Mouse (Mus musculus) kidney, embryonic 14.5 days (tissue): ENCODE results near the gene Gm9833. TPM values are rescaled to one million over a fixed set of nuclear protein-coding genes. Genes with fewer than 3 reads are reported as not detected.
"Not testable (repeated sequence)": the region's sequence is repeated elsewhere in the genome, so short reads cannot be mapped to it uniquely, and the experiment has no call there.

Experiments
- ATAC-seq: fragments of 200-750 bp; cut with Nextera tagmentation; 2 replicates; pipeline ENCODE4 v1.8.0; 2017; ENCODE audit warnings: moderate number of reproducible peaks, mild to moderate bottlenecking, moderate TSS enrichment, moderate library complexity; ENCODE audit not compliant: low FRiP score, low TSS enrichment
- H3K27ac ChIP-seq: fragments of 300-500 bp; sonication (generic); 2 replicates; pipeline ENCODE4 v1.5.1; 2014; ENCODE audit warnings: low read depth, mild to moderate bottlenecking, low read length, moderate library complexity, mixed read lengths
- H3K27me3 ChIP-seq: fragments of 300-500 bp; sonication (generic); 2 replicates; pipeline ENCODE4 v1.6.1; 2014; ENCODE audit warnings: mild to moderate bottlenecking, low read length; ENCODE audit not compliant: control insufficient read depth, insufficient read depth
- H3K36me3 ChIP-seq: fragments of 300-500 bp; sonication (generic); 2 replicates; pipeline ENCODE4 v1.6.1; 2014; ENCODE audit warnings: low read length, mixed read lengths; ENCODE audit not compliant: control insufficient read depth, insufficient read depth
- H3K4me1 ChIP-seq: fragments of 300-500 bp; sonication (generic); 2 replicates; pipeline ENCODE4 v1.6.1; 2014; ENCODE audit warnings: low read length, mixed read lengths; ENCODE audit not compliant: control insufficient read depth, insufficient read depth
- H3K4me2 ChIP-seq: fragments of 300-500 bp; sonication (generic); replicated peaks from 2 replicates; pipeline ENCODE4 v1.6.1; 2014; ENCODE audit warnings: low read depth, mild to moderate bottlenecking, low read length
- H3K4me3 ChIP-seq: fragments of 300-500 bp; sonication (generic); 2 replicates; pipeline ENCODE4 v1.5.1; 2014; ENCODE audit warnings: mild to moderate bottlenecking, low read length
- H3K9ac ChIP-seq: fragments of 300-500 bp; sonication (generic); 2 replicates; pipeline ENCODE4 v1.6.1; 2014; ENCODE audit warnings: low read depth, mild to moderate bottlenecking, low read length, moderate library complexity
- H3K9me3 ChIP-seq: fragments of 300-500 bp; sonication (generic); 2 replicates; pipeline ENCODE4 v1.6.1; 2016; ENCODE audit warnings: low read length; ENCODE audit not compliant: control insufficient read depth
- WGBS: fragments of 180-500 bp; shearing (Covaris S2); extraction: QIAGEN DNeasy Blood & Tissue Kit; methylation state at CpG from one replicate; pipeline ENCODE4 v1.1.7; 2014; 5-methylcytosine and 5-hydroxymethylcytosine counted together
- polyA plus RNA-seq: library from polyadenylated mRNA; unstranded; fragments of >200 nt; fragmentation: Nextera tagmentation; extraction: Ambion mirVana; gene quantifications from 2 replicates; pipeline ENCODE4 v1.2.1, GENCODE M21; 2014

The Gm9833 gene
- polyA plus RNA-seq: 1.4 and 4.0 TPM in 2 replicates

GRCm38 (mm10) chr3:10087994-10088393 is at the start of gene Gm9833:
Gene Gm9833 (plus strand): TSS chr3:10088110.
- not testable (repeated sequence) for H3K4me1 ChIP-seq
- 31% methylated on average over 26 of the region's 38 CpGs for WGBS
- peak within 1 kb of the TSS; percentile 25; the same call in 1 of the 2 replicates for H3K4me2 ChIP-seq

GRCm38 (mm10) chr3:10070070-10070469 is 17.8 kb upstream of the Gm9833 start:
- Histone ChIP-seq H3K9ac (no peak overlapping the region), H3K27ac (no peak overlapping the region), H3K4me1 (no peaks in the 10 kb centered on the region), H3K27me3 (no peaks in the 10 kb centered on the region), H3K9me3 (no peaks in the 10 kb centered on the region), H3K36me3 (no peaks in the 10 kb centered on the region), H3K4me3 (no peak overlapping the region), H3K4me2 (no peak overlapping the region)
- ATAC-seq: no peak

More at GRCm38 (mm10) chr3:10087994-10088393, at the start of gene Gm9833:
- H3K27me3 ChIP-seq, ATAC-seq, H3K36me3 ChIP-seq, H3K4me3 ChIP-seq, H3K9ac ChIP-seq, H3K9me3 ChIP-seq, H3K27ac ChIP-seq: not testable (repeated sequence)

GRCm38 (mm10) chr3:10075826-10076225 is 12.1 kb upstream of the Gm9833 start:
- H3K4me2 ChIP-seq: no peak overlapping the region
- H3K27ac ChIP-seq: no peak overlapping the region
- H3K9ac ChIP-seq: no peak overlapping the region
- no peaks in the 10 kb centered on the region for H3K36me3 ChIP-seq
- no peaks in the 10 kb centered on the region for H3K4me1 ChIP-seq
- no peaks in the 10 kb centered on the region for H3K9me3 ChIP-seq
- no peak overlapping the region for H3K4me3 ChIP-seq
- no peak for ATAC-seq
- no peaks in the 10 kb centered on the region for H3K27me3 ChIP-seq

- ATAC-seq: no peak
- H3K9ac ChIP-seq: no peak overlapping the region
- H3K4me2 ChIP-seq: no peak overlapping the region
- 75% methylated on average over 6 of the region's 6 CpGs for WGBS
- H3K27me3 ChIP-seq: no peaks in the 10 kb centered on the region
- H3K4me3 ChIP-seq: no peak overlapping the region
- no peaks in the 10 kb centered on the region for H3K9me3 ChIP-seq
- H3K36me3 ChIP-seq: no peaks in the 10 kb centered on the region
- no peak overlapping the region for H3K27ac ChIP-seq
- H3K4me1 ChIP-seq: no peaks in the 10 kb centered on the region
Measured at GRCm38 (mm10) chr3:10077096-10077841, 10.6 kb upstream of the Gm9833 start.

- H3K27me3 ChIP-seq: no peaks in the 10 kb centered on the region
- no peak overlapping the region for H3K27ac ChIP-seq
- H3K4me1 ChIP-seq: no peaks in the 10 kb centered on the region
- no peak overlapping the region for H3K4me3 ChIP-seq
- no peak overlapping the region for H3K9ac ChIP-seq
- H3K9me3 ChIP-seq: no peaks in the 10 kb centered on the region
- H3K36me3 ChIP-seq: no peaks in the 10 kb centered on the region
- ATAC-seq: no peak
- H3K4me2 ChIP-seq: no peak overlapping the region
- whole genome bisulfite sequencing: 89% methylated on average over 2 of the region's 2 CpGs
Measured at GRCm38 (mm10) chr3:10078113-10078512, 9.8 kb upstream of the Gm9833 start.

GRCm38 (mm10) chr3:10081336-10081735 is 6.6 kb upstream of the Gm9833 start:
- Histone ChIP-seq H3K27me3 (no peaks in the 10 kb centered on the region), H3K9ac (no peak overlapping the region), H3K4me1 (no peaks in the 10 kb centered on the region), H3K4me2 (no peak overlapping the region), H3K36me3 (no peaks in the 10 kb centered on the region), H3K4me3 (no peak overlapping the region), H3K9me3 (no peaks in the 10 kb centered on the region), H3K27ac (no peak overlapping the region)
- no peak for ATAC-seq
- 71% methylated on average over 5 of the region's 5 CpGs for WGBS

GRCm38 (mm10) chr3:10081911-10082541 is 5.9 kb upstream of the Gm9833 start:
- ATAC-seq: no peak
- 57% methylated on average over 6 of the region's 6 CpGs for WGBS

GRCm38 (mm10) chr3:10082545-10083062 is 5.3 kb upstream of the Gm9833 start:
- Histone ChIP-seq H3K36me3 (no peaks in the 10 kb centered on the region), H3K4me2 (no peak overlapping the region), H3K4me3 (no peak overlapping the region), H3K9me3 (no peaks in the 10 kb centered on the region), H3K27ac (no peak overlapping the region), H3K27me3 (no peaks in the 10 kb centered on the region), H3K9ac (no peak overlapping the region), H3K4me1 (no peaks in the 10 kb centered on the region)
- ATAC-seq: no peak
- 71% methylated on average over 4 of the region's 4 CpGs for WGBS

More at GRCm38 (mm10) chr3:10081911-10082541, 5.9 kb upstream of the Gm9833 start:
- H3K9me3 ChIP-seq: no peaks in the 10 kb centered on the region
- H3K27ac ChIP-seq: no peak overlapping the region
- no peak overlapping the region for H3K4me2 ChIP-seq
- H3K27me3 ChIP-seq: no peaks in the 10 kb centered on the region
- no peaks in the 10 kb centered on the region for H3K4me1 ChIP-seq
- H3K9ac ChIP-seq: no peak overlapping the region
- H3K36me3 ChIP-seq: no peaks in the 10 kb centered on the region
- H3K4me3 ChIP-seq: no peak overlapping the region

GRCm38 (mm10) chr3:10084102-10084501 is 3.8 kb upstream of the Gm9833 start:
- no peaks in the 10 kb centered on the region for H3K36me3 ChIP-seq
- no peak for ATAC-seq
- H3K27ac ChIP-seq: no peak overlapping the region
- no peaks in the 10 kb centered on the region for H3K9me3 ChIP-seq
- no peaks in the 10 kb centered on the region for H3K27me3 ChIP-seq
- H3K9ac ChIP-seq: no peak overlapping the region
- no peaks in the 10 kb centered on the region for H3K4me1 ChIP-seq
- no peak overlapping the region for H3K4me3 ChIP-seq
- 90% methylated on average over 3 of the region's 3 CpGs for WGBS
- H3K4me2 ChIP-seq: no peak overlapping the region
